Mouse (Mus musculus) hindbrain, embryonic 15.5 days (tissue): ENCODE results near the gene Map3k5. TPM values are rescaled to one million over a fixed set of nuclear protein-coding genes. Genes with fewer than 3 reads are reported as not detected.
A peak's percentile ranks its signal among the peaks of the same experiment; 100 is the strongest.

Experiments used
- ATAC-seq: fragments of 200-750 bp; cut with Nextera tagmentation; 2 replicates; pipeline ENCODE4 v1.8.0; 2017; ENCODE audit warnings: low read depth, moderate number of reproducible peaks, moderate TSS enrichment; ENCODE audit not compliant: low FRiP score
- H3K27ac ChIP-seq: fragments of 300-500 bp; sonication (generic); replicated peaks from 2 replicates; pipeline ENCODE4 v1.5.1; 2015; ENCODE audit warnings: mild to moderate bottlenecking, inconsistent platforms
- H3K27me3 ChIP-seq: fragments of 300-500 bp; sonication (generic); 2 replicates; pipeline ENCODE4 v1.6.1; 2015; ENCODE audit warnings: control low read depth, inconsistent platforms
- H3K36me3 ChIP-seq: fragments of 300-500 bp; sonication (generic); 2 replicates; pipeline ENCODE4 v1.6.1; 2015; ENCODE audit warnings: control low read depth, inconsistent platforms
- H3K4me1 ChIP-seq: fragments of 300-500 bp; sonication (generic); replicated peaks from 2 replicates; pipeline ENCODE4 v1.6.1; 2015; ENCODE audit warnings: control low read depth, inconsistent platforms
- H3K4me2 ChIP-seq: fragments of 300-500 bp; sonication (generic); 2 replicates; pipeline ENCODE4 v1.6.1; 2015; ENCODE audit warnings: moderate library complexity, mild to moderate bottlenecking, inconsistent platforms
- H3K4me3 ChIP-seq: fragments of 300-500 bp; sonication (generic); 2 replicates; pipeline ENCODE4 v1.5.1; 2015; ENCODE audit warnings: mild to moderate bottlenecking, inconsistent platforms
- H3K9ac ChIP-seq: fragments of 300-500 bp; sonication (generic); 2 replicates; pipeline ENCODE4 v1.6.1; 2015; ENCODE audit warnings: inconsistent platforms
- H3K9me3 ChIP-seq: fragments of 300-500 bp; sonication (generic); 2 replicates; pipeline ENCODE4 v1.6.1; 2016; ENCODE audit warnings: control low read depth, inconsistent platforms
- WGBS: fragments of 180-500 bp; shearing (Covaris S2); methylation state at CpG from one replicate; pipeline ENCODE4 v1.1.7; 2015; 5-methylcytosine and 5-hydroxymethylcytosine counted together
- polyA plus RNA-seq: library from polyadenylated mRNA; unstranded; fragments of >200 nt; fragmentation: Nextera tagmentation; extraction: Ambion mirVana; gene quantifications from 2 replicates; pipeline ENCODE4 v1.2.1, GENCODE M21; 2015

Gene Map3k5
- polyA plus RNA-seq, 1 experiment from 2014 or later = 1.2 TPM

DNA sequence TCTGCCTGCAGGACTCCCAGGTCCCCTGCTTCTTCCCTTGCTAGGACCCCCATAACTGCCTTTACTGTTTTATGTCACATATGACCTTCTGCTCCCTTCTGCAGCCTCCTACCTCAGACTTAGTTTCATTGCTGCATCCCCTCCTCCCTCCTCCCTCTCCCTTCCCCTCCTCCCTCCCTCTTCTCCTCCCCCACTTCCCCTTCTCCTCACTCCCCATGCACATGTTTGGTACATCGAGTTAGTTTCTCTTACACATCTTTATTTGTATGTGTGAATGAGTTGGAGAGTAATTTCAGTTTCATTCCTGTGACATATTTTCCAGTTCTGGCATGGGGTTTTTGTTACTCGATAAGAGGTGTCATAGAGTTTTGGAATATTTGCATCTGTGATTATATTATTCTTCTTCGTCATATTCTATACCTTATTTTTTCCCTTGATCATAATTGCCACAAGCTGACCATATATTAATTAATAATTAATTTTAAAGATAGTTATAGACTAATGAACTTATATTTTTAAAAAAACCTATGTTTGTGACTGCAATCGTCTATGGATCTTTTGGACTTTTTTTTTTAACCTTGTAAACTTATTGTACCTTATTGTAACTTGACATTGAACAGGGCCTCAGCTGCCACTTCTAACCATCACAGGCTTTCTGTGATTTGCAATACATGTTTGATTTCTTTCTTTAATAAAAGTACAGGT is 65.6 kb downstream of the Map3k5 start:
- WGBS = 77% methylated on average over 4 of the region's 4 CpGs
- 0 out of 2 replicates have a peak, but pooled peaks cover 7% of the 10 kb centered on the region for H3K4me1 ChIP-seq
- no peak for ATAC-seq
- H3K4me2 ChIP-seq = no peak overlapping the region
- H3K36me3 ChIP-seq = no peaks in the 10 kb centered on the region
- H3K9ac ChIP-seq = no peak overlapping the region
- H3K27me3 ChIP-seq = no peaks in the 10 kb centered on the region
- no peaks in the 10 kb centered on the region for H3K9me3 ChIP-seq
- no peak overlapping the region for H3K4me3 ChIP-seq
- no peak overlapping the region for H3K27ac ChIP-seq

DNA sequence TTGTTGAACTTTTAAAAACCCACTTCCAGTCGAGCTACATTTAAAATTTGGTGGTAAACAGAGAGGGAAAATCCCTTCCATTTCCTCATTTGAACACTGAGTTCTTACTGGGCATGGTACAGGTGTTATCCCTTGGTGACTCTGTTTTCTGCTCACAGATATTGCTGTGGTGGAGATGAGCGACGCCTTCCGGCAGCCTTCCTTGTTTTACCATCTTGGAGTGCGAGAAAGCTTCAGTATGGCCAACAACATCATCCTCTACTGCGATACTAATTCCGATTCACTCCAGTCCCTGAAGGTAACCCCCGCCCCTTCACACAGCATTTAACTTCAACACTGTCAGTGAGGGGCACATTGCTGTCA is 66.1 kb downstream of the Map3k5 start:
- WGBS = 78% methylated on average over 8 of the region's 8 CpGs
- Histone ChIP-seq H3K27ac (no peak overlapping the region), H3K9me3 (no peaks in the 10 kb centered on the region), H3K4me2 (no peak overlapping the region), H3K4me1 (0 out of 2 replicates have a peak, but pooled peaks cover 7% of the 10 kb centered on the region), H3K36me3 (no peaks in the 10 kb centered on the region), H3K9ac (no peak overlapping the region), H3K4me3 (no peak overlapping the region), H3K27me3 (no peaks in the 10 kb centered on the region)
- ATAC-seq = no peak

DNA sequence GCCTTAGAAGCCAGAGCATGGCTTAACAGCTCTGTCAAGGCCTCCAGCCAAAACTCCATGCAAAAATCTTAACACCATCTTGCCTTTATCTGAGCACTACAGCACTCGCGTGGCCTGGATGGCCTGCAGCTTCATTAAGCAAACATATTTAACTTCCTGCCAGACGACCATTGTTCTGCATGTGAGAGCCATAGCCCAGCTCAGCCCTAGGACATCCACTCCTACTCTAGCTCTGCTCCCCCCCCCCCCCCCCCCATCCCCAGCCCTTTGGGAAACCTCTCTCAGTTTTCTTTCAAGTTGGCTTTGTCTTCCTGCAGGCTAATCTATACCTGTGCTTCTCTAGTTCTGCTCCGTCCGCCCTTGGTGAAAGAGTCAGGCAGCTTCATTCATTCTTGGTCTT is 67.7 kb downstream of the Map3k5 start:
- no peak overlapping the region for H3K9ac ChIP-seq
- peak; percentile 51; the same call in 1 of the 2 replicates for ATAC-seq
- peaks cover 12% of the 10 kb centered on the region; the same call in 1 of the 2 replicates for H3K4me1 ChIP-seq
- 0 out of 2 replicates have a peak overlapping the region, but pooled peaks have one; percentile 25 for H3K27ac ChIP-seq
- H3K4me3 ChIP-seq = no peak overlapping the region
- H3K27me3 ChIP-seq = no peaks in the 10 kb centered on the region
- no peaks in the 10 kb centered on the region for H3K9me3 ChIP-seq
- WGBS = 14% methylated on average over 5 of the region's 5 CpGs
- no peak overlapping the region for H3K4me2 ChIP-seq
- no peaks in the 10 kb centered on the region for H3K36me3 ChIP-seq

DNA sequence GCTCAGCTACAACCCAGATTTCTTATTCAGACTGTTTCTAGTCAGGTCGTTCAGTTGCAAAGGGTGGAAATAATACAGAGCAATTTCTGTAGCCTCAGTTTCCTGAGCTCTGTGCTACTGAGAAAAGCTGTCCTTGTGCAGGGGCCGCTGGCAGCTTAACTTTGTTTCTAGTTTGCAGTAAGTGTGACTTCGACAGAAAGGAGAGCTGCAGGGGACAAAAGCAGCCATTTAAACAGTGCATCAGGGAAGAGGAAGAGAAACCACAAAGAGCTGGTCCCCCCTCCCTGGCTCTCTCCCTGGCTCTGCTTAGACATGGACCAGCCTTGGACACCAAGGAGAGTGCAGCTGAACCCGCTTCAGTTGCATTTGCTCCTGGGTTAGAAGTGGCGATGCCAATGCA is 68.7 kb downstream of the Map3k5 start:
- Histone ChIP-seq H3K9ac (no peak overlapping the region), H3K4me3 (no peak overlapping the region), H3K27ac (no peak overlapping the region), H3K27me3 (no peaks in the 10 kb centered on the region), H3K36me3 (no peaks in the 10 kb centered on the region), H3K4me1 (peaks cover 12% of the 10 kb centered on the region; the same call in 1 of the 2 replicates), H3K4me2 (no peak overlapping the region), H3K9me3 (no peaks in the 10 kb centered on the region)
- no peak for ATAC-seq
- WGBS = 36% methylated on average over 5 of the region's 5 CpGs

DNA sequence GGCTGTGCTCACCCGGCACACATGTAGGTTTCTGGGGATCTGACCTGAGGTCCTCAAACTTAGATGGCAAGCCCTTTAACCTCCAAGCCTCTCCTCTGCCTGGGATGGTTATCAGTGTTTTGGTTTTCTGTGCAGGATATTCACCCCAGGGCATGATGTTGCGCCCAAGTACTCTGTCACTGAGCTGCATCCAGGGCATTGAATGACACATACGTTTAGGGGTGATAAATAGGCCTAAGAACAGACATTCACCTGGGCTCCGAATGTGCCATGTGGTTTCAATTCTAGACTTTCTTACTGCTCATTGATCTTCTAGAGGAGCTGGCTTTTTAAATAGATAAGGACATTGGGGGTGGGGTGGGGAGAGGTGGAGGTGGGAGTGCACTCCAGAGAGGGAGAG is 70.5 kb downstream of the Map3k5 start:
- no peaks in the 10 kb centered on the region for H3K27me3 ChIP-seq
- no peak overlapping the region for H3K9ac ChIP-seq
- no peaks in the 10 kb centered on the region for H3K36me3 ChIP-seq
- ATAC-seq = no peak
- H3K4me1 ChIP-seq = peaks cover 12% of the 10 kb centered on the region; the same call in 1 of the 2 replicates
- H3K4me3 ChIP-seq = no peak overlapping the region
- 86% methylated on average over 4 of the region's 4 CpGs for WGBS
- no peaks in the 10 kb centered on the region for H3K9me3 ChIP-seq
- H3K4me2 ChIP-seq = no peak overlapping the region
- H3K27ac ChIP-seq = no peak overlapping the region

DNA sequence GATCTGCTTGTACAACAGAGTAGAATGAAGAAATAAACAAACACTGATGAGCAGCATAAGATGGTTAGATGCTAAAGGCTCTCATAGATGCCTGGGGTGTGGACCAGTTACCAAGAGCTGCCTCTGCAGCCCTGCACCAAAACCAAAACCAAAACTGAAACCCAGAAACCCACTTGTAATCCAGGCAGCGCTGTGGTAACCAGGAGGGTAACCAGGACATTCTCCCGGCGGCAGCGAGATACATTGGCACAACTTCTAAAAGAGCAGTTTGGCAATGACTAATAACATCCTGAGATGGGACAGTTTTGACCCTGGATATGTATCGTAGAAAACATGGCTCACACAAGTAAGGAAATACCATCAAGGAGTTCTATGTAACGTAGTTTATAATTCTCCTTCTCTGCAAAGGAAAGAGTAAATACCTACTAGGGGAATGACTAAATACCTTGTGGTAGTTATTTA is 71.2 kb downstream of the Map3k5 start:
- no peak overlapping the region for H3K4me3 ChIP-seq

DNA sequence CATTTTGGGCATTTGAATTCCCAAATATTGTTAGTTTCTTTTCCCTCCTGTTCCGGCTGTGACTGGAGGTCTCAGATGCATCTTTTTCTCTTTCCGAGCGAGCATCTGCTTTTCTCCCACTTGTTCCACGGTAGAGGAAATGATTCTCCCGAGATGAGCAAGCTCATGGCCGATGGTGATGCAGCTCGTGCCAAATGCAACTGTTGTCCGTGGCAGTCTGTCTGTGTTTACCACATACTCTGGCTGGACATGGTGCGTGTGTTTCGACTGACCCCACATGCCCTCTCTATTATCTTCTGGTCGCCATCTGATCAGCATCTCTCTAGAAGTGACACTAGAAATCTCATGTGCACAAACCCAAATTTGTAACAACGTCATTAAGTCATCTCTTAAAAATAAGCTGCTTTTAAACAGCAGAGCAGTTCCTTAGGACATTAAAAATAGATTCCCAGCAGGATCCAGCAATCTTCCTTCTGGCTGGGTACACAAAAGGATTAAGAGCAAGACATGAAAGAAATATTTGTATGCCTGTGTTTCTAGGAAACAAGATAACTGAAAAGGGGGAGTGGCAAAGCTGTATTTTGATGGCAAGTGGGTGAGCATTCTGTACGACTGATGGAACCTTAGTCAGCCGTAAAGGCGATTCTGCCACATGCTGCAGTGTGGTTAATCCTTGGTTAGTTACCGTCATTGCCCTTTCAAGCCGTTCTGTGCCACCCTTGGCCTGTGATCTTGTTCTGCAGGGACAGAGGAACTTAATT is 72.2 kb downstream of the Map3k5 start:
- no peaks in the 10 kb centered on the region for H3K36me3 ChIP-seq
- 33% methylated on average over 17 of the region's 17 CpGs for WGBS
- H3K4me2 ChIP-seq = peak overlapping the region; percentile 5
- H3K9ac ChIP-seq = no peak overlapping the region
- 0 out of 2 replicates have a peak overlapping the region, but pooled peaks have one; percentile 6 for H3K27ac ChIP-seq
- H3K4me3 ChIP-seq = no peak overlapping the region
- no peaks in the 10 kb centered on the region for H3K27me3 ChIP-seq
- peaks cover 12% of the 10 kb centered on the region; the same call in 1 of the 2 replicates for H3K4me1 ChIP-seq
- no peaks in the 10 kb centered on the region for H3K9me3 ChIP-seq
- no peak; the same call in 1 of the 2 replicates for ATAC-seq

More for the DNA sequence above, 71.2 kb downstream of the Map3k5 start:
- H3K4me1 ChIP-seq = peaks cover 12% of the 10 kb centered on the region; the same call in 1 of the 2 replicates
- H3K9me3 ChIP-seq = no peaks in the 10 kb centered on the region
- H3K36me3 ChIP-seq = no peaks in the 10 kb centered on the region
- no peak overlapping the region for H3K27ac ChIP-seq
- ATAC-seq = no peak
- H3K4me2 ChIP-seq = no peak overlapping the region
- no peaks in the 10 kb centered on the region for H3K27me3 ChIP-seq
- H3K9ac ChIP-seq = no peak overlapping the region
- WGBS = 91% methylated on average over 6 of the region's 6 CpGs

DNA sequence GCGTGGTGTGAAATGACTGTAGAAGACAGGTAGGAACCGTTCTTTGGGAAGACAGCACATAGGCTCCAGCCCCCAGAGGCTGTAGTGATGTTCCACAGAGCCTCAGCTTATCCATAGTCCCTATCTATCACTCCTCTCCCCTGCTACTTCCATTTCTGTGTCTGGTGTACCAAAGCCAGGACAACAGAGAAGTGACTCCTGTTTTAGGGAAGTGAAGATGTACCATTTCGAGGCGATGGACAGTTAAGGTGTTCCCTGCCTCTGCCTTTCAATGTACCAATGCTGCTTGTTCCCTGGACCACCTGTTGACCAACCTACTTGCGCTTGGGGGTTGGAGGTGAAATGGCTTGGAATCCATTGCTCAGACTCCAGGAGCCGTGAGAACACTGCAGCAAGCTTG is 75.0 kb downstream of the Map3k5 start:
- Histone ChIP-seq H3K27ac (no peak overlapping the region), H3K27me3 (no peaks in the 10 kb centered on the region), H3K9me3 (no peaks in the 10 kb centered on the region), H3K36me3 (no peaks in the 10 kb centered on the region), H3K4me2 (no peak overlapping the region), H3K4me1 (peaks cover 5% of the 10 kb centered on the region; the same call in 1 of the 2 replicates), H3K4me3 (no peak overlapping the region), H3K9ac (no peak overlapping the region)
- WGBS = 93% methylated on average over 6 of the region's 6 CpGs
- no peak for ATAC-seq

DNA sequence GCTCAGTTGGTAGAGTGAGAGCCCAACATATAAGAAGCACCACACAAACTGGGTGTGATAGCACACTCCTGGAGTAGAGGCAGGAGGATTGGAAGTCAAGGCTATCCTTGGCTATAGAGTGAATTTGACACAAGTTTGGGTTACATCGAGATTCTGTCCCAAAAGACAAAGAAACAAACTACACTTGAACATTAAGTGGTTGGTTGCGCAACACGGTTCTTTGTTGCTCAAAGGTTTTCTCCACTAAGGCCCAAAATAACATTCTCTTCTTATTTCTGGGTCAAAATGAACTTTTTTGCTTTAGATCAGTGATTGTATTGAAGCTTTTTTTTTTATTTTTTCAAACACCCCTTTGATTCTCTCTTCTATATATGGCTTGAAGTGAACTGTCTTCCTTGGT is 75.7 kb downstream of the Map3k5 start:
- ATAC-seq = no peak
- no peak overlapping the region for H3K9ac ChIP-seq
- 95% methylated on average over 3 of the region's 3 CpGs for WGBS
- no peaks in the 10 kb centered on the region for H3K36me3 ChIP-seq
- H3K4me2 ChIP-seq = no peak overlapping the region
- peaks cover 5% of the 10 kb centered on the region; the same call in 1 of the 2 replicates for H3K4me1 ChIP-seq
- H3K27ac ChIP-seq = no peak overlapping the region
- no peak overlapping the region for H3K4me3 ChIP-seq
- no peaks in the 10 kb centered on the region for H3K9me3 ChIP-seq
- H3K27me3 ChIP-seq = no peaks in the 10 kb centered on the region

DNA sequence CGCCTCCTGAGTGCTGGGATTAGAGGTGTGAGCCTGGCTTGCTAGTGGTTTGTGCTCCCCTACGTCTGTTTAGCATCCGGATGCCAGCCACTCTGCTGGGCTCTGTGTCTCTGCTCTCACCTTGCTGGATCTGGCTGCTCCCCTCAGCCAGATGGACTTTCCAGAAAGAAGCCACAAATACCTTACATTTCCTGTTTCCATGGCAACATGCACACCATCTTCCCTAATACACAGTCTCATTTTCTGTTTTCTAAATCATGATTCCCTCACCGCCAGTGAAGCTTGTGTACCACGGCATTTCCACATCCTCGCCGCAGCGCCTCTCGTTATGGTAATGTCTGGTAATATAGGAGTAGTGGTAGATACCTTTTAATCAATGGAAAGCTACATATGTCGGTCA is 84.1 kb downstream of the Map3k5 start:
- peaks cover 7% of the 10 kb centered on the region for H3K4me1 ChIP-seq
- no peaks in the 10 kb centered on the region for H3K27me3 ChIP-seq
- H3K27ac ChIP-seq = no peak overlapping the region; the same call in 1 of the 2 replicates
- H3K4me2 ChIP-seq = no peak overlapping the region
- WGBS = 85% methylated on average over 10 of the region's 10 CpGs
- H3K36me3 ChIP-seq = no peaks in the 10 kb centered on the region
- H3K4me3 ChIP-seq = no peak overlapping the region
- H3K9ac ChIP-seq = no peak overlapping the region
- H3K9me3 ChIP-seq = no peaks in the 10 kb centered on the region
- ATAC-seq = peak; percentile 45; the same call in 1 of the 2 replicates

DNA sequence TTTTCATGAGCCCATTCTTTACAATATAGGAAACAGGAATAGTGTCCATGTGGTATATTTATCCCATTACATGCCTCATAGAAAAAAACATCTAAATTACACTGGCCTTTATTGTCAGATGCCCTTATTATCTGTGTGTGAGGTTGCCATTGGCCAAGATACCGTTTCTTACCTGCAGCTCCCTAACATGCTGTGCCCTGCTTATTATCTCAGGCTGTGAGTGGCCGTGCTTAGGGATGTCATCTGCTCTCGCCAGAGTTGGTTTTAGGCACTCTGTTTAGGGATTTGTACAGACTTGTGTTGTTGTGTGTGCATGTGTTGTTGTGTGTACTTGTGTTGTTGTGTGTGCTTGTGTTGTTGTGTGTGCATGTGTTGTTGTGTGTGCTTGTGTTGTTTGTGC is 84.5 kb downstream of the Map3k5 start:
- H3K27ac ChIP-seq = no peak overlapping the region; the same call in 1 of the 2 replicates
- H3K36me3 ChIP-seq = no peaks in the 10 kb centered on the region
- H3K9me3 ChIP-seq = no peaks in the 10 kb centered on the region
- H3K4me1 ChIP-seq = peaks cover 7% of the 10 kb centered on the region
- no peaks in the 10 kb centered on the region for H3K27me3 ChIP-seq
- peak; percentile 27; the same call in 1 of the 2 replicates for ATAC-seq
- H3K4me3 ChIP-seq = no peak overlapping the region
- H3K9ac ChIP-seq = no peak overlapping the region
- H3K4me2 ChIP-seq = no peak overlapping the region
- WGBS = 85% methylated on average over 3 of the region's 3 CpGs

DNA sequence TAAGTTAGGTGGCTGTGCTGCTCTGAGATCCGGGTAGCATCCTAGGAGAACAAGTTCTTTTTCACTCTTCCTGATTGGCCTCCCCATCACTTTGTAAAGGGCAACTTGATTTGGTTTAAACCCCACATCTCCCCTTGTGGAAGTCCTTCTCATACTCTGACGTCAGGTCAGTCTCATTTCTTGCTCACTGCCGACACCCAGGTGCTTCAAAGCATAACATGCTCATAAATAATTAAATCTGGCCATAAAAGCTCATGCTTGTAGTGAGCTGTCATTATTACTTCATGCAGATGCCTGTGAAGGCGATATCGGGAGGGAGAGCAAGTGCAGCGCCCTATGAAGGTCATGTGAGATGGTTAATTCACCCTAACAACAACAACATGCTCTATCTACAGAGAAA is 87.0 kb downstream of the Map3k5 start:
- H3K9ac ChIP-seq = no peak overlapping the region
- H3K4me1 ChIP-seq = peaks cover 7% of the 10 kb centered on the region
- H3K4me3 ChIP-seq = no peak overlapping the region
- no peak overlapping the region for H3K27ac ChIP-seq
- no peaks in the 10 kb centered on the region for H3K9me3 ChIP-seq
- H3K36me3 ChIP-seq = no peaks in the 10 kb centered on the region
- H3K4me2 ChIP-seq = no peak overlapping the region
- no peaks in the 10 kb centered on the region for H3K27me3 ChIP-seq
- 77% methylated on average over 6 of the region's 6 CpGs for WGBS
- no peak for ATAC-seq
